Mouse (Mus musculus): ENCODE data around the gene Tyw1. TPM values are rescaled to one million over a fixed set of nuclear protein-coding genes. Genes with fewer than 3 reads are reported as not detected.
"Not testable (repeated sequence)": the region's sequence is repeated elsewhere in the genome, so short reads cannot be mapped to it uniquely, and the experiment has no call there.

The Tyw1 gene
- polyA plus RNA-seq, 1 experiment from 2014 or later, result 35.0 TPM

DNA sequence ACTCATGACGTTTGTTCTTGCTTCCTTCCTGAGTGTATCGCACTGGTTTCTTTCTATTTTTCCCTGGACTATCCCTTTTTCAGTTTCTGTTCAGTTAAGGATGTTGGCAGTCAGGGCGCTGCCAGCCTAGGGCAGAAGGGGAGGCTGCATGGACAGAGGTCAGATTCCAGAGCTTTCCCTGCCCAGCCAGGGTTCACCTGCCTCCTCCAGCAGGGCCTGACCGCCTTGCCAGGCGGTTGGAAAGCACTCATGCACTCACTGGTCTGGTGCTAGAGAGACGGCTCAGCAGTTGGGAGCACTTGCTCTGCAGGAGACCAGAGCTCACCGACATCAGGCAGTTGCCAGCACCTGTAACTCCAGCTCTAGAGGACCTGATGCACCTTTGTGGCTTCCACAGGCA is 16.2 kb upstream of the Tyw1 start:
- Histone ChIP-seq H3K9me3 (replicated peaks) (no peaks in the 10 kb centered on the region), H3K27ac (replicated peaks) (no peak overlapping the region), H3K4me3 (no peak overlapping the region), H3K27me3 (ENCODE audit: low read depth, poor library complexity, severe bottlenecking) (no peaks in the 10 kb centered on the region), H3K36me3 (peaks cover 99% of the 10 kb centered on the region), H3K4me1 (no peaks in the 10 kb centered on the region)
- no peak for DNase-seq (ENCODE audit: low spot score)
- WGBS, result 90% methylated on average over 7 of the region's 7 CpGs

DNA sequence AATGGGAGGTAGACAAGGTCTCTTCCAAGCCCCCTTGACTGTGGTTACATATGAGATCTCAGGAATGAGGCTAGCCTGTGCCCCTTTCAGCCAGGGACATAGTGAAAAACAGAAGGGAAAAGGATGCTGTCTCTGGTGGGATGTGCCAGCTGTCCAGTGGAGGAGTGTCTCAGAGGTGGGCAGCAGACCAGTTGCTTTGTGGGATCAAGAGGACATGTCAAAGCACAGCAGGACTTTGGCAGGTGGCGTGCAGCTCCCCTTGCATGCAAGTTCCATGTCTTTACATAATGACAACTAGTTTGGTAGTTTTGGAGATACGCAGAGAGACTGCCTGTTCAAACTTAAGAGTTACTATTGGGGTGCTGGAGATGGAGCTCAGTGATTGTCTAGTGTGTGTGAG is 15.6 kb upstream of the Tyw1 start:
- no peak for DNase-seq (ENCODE audit: low spot score)
- Histone ChIP-seq H3K36me3 (peaks cover 99% of the 10 kb centered on the region), H3K4me1 (no peaks in the 10 kb centered on the region), H3K9me3 (replicated peaks) (no peaks in the 10 kb centered on the region), H3K4me3 (no peak overlapping the region), H3K27me3 (ENCODE audit: low read depth, poor library complexity, severe bottlenecking) (no peaks in the 10 kb centered on the region), H3K27ac (replicated peaks) (no peak overlapping the region)
- 92% methylated on average over 2 of the region's 2 CpGs for WGBS

DNA sequence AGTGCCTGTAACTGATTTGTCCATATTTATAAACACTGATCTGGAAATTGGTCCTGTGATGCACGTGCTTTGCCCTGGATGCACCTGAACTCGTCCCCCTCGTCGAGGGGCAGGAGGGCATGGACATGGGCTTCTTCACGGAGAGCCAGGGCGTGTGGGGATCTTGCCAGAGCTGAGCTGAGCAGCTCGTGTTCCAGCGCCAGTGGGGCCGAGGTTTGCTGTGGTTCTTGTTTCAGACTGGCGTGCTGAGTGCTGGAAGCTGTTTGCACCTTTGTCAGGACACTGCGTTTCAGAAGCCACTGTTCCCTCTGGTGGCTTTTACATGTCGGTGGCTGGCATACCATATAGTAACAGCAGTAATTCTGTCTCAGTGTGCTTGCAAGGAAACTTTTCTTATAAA is 14.0 kb upstream of the Tyw1 start:
- 92% methylated on average over 12 of the region's 12 CpGs for WGBS
- no peaks in the 10 kb centered on the region for H3K4me1 ChIP-seq
- DNase-seq (ENCODE audit: low spot score), result no peak
- H3K36me3 ChIP-seq, result peaks cover 99% of the 10 kb centered on the region
- H3K4me3 ChIP-seq, result no peak overlapping the region
- no peak overlapping the region for H3K27ac ChIP-seq (replicated peaks)
- H3K27me3 ChIP-seq (ENCODE audit: low read depth, poor library complexity, severe bottlenecking), result no peaks in the 10 kb centered on the region
- H3K9me3 ChIP-seq (replicated peaks), result no peaks in the 10 kb centered on the region

DNA sequence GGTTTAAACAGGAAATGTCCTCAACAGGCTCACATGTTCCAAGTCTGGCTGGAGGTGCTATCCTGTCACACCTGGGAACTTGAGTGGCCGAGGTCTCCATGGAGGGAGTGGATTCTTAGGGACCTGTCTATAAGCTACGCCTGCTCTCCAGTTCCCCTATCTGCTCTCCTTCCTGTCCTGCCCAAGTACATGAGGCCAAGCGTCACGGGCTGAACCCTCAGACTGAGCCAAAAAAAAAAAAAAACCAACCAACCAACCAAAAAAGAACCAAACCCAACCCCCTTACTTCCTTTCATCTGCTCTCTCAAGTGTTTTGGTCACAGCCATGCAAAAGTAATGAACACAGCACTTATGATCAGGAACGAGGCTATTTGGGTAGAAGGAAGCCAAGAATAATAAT is 7.6 kb upstream of the Tyw1 start:
- WGBS, result 84% methylated on average over 5 of the region's 5 CpGs
- Histone ChIP-seq H3K9me3 (replicated peaks) (no peaks in the 10 kb centered on the region), H3K4me1 (no peaks in the 10 kb centered on the region), H3K27ac (replicated peaks) (no peak overlapping the region), H3K36me3 (peaks cover 100% of the 10 kb centered on the region), H3K4me3 (no peak overlapping the region), H3K27me3 (ENCODE audit: low read depth, poor library complexity, severe bottlenecking) (no peaks in the 10 kb centered on the region)
- DNase-seq (ENCODE audit: low spot score), result no peak

DNA sequence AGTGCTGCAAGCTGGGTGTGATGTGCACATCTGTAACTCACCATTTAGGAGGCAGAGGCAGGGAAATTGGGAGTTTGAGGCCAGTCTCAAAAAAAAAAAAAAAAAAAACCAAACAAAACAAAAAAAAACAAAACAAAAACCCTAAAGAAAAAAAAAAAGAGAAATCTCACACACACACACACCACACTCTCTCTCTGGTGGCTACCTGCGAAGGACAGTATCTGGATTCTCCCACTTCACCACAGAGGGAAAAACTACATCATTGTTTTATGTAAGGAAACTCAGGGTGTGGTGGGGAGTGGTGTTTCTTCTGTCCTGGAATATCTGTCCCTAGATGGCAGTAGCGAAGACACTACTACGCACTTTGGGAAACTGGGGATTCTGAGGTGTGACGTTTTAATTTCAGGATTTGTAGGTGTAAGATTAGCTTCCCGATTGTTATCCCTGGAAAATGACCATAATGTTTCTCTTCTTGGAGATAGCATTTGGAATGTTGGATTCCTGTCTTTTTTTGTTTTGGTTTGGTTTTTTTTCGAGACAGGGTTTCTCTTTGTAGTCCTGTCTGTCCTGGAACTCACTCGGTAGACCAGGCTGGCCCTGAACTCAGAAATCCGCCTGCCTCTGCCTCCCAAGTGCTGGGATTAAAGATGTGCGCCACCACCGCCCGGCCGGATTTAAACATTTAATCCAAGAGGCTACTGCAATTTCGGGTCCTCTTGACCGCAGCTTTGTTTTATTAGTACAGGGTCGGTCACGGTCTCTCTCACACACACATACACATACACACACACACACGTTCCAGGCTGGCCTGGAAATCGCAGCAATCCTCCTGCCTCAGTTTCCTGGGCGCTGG is 1.0 kb upstream of the Tyw1 start:
- Histone ChIP-seq H3K9me3 (replicated peaks) (no peaks in the 10 kb centered on the region), H3K27ac (replicated peaks) (peak overlapping the region; percentile 89), H3K36me3 (peaks cover 50% of the 10 kb centered on the region), H3K4me1 (peaks cover 22% of the 10 kb centered on the region), H3K4me3 (peak overlapping the region; percentile 78), H3K27me3 (ENCODE audit: low read depth, poor library complexity, severe bottlenecking) (no peaks in the 10 kb centered on the region)
- 22% methylated on average over 19 of the region's 19 CpGs for WGBS
- DNase-seq (ENCODE audit: low spot score), result no peak

DNA sequence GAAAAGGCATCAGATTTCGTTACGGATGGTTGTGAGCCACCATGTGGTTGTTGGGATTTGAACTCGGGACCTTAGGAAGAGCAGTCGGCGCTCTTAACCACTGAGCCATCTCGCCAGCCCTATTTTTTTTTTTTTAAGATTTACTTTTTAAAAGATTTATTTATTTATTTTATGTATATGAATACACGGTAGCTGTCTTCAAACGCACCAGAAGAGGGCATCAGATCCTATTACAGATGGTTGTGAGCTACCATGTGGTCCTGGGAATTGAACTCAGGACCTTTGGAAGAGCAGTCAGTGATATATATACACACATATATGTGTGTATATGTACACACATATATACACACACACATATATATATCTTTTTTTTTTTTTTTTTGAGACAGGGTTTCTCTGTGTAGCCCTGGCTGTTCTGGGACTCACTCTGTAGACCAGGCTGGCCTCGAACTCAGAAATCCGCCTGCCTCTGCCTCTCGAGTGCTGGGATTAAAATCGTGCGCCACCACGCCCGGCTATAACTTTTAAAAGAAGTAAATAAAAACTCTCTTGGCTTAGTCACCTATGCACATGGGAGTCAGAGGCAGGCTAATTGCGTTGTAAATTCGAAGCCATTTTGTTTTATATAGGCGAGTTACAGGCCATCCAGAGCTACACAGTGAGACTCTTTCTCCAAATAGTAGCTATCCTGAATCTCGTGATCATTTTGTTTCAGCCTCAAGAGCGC is 543 bp downstream of the Tyw1 start:
- Histone ChIP-seq H3K36me3 (peaks cover 42% of the 10 kb centered on the region), H3K27ac (replicated peaks) (peak overlapping the region; percentile 88), H3K4me1 (peaks cover 22% of the 10 kb centered on the region), H3K4me3 (peak overlapping the region; percentile 78)
- H3K27me3 ChIP-seq (ENCODE audit: low read depth, poor library complexity, severe bottlenecking); DNase-seq (ENCODE audit: low spot score); H3K9me3 ChIP-seq (replicated peaks): not testable (repeated sequence)
- WGBS, result 35% methylated on average over 20 of the region's 20 CpGs

DNA sequence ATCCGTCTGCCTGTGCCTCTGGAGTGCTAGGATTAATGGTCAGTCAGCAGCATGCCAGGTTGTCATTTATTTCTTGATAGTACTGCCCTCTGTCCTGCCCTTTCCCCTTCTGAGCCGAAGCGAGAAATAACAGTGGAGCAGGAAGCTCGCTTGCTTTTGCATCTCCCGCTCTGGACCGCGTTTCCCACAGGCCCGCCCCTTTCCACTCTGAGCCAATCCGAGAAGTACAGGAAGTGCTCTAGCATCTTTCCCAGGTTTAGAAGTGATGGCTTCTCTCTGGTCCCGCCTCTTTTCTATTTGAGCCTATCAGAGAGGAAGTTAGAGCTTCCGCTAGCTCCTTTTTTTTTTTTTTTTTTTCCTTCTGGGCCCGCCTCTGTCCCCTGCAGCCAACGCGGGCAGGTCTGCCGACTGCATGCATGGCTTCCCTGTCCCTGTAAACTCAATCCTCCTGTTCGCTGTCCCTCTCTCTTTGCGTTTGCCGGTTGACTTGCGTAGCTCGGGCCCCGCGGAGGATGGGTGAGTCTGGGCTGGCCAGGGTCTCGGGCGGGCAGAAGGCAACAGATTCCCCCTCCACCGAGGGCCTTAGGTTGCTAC is 1.4 kb downstream of the Tyw1 start:
- H3K36me3 ChIP-seq, result peaks cover 39% of the 10 kb centered on the region
- peak; percentile 92 for DNase-seq (ENCODE audit: low spot score)
- peak overlapping the region; percentile 78 for H3K4me3 ChIP-seq
- peak overlapping the region; percentile 88 for H3K27ac ChIP-seq (replicated peaks)
- peaks cover 22% of the 10 kb centered on the region for H3K4me1 ChIP-seq
- no peaks in the 10 kb centered on the region for H3K9me3 ChIP-seq (replicated peaks)
- WGBS, result under 1% methylated on average over 25 of the region's 25 CpGs
- no peaks in the 10 kb centered on the region for H3K27me3 ChIP-seq (ENCODE audit: low read depth, poor library complexity, severe bottlenecking)

DNA sequence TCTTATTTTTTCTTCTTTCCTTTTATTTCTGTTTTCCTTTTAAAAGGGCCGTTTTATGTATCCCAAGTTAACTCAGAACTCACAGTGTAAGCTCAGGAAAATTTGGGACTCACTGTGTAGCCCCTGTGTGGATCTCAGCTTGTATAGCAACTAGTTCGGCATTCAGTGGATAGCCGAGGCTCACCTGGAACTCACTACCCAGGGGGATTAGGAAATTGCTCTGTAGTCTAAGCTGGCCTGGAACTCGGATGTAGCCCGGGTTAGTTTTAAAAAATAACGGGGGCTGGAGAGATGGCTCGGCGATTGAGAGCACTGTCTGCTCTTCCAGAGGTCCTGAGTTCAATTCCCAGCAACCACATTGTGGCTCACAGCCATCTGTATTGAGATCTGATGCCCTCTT is 1.9 kb downstream of the Tyw1 start:
- H3K27me3 ChIP-seq (ENCODE audit: low read depth, poor library complexity, severe bottlenecking), result no peaks in the 10 kb centered on the region
- no peaks in the 10 kb centered on the region for H3K9me3 ChIP-seq (replicated peaks)
- 12% methylated on average over 8 of the region's 8 CpGs for WGBS
- peaks cover 37% of the 10 kb centered on the region for H3K36me3 ChIP-seq
- DNase-seq (ENCODE audit: low spot score), result no peak
- peaks cover 22% of the 10 kb centered on the region for H3K4me1 ChIP-seq
- H3K4me3 ChIP-seq, result peak overlapping the region; percentile 78
- peak overlapping the region; percentile 88 for H3K27ac ChIP-seq (replicated peaks)

DNA sequence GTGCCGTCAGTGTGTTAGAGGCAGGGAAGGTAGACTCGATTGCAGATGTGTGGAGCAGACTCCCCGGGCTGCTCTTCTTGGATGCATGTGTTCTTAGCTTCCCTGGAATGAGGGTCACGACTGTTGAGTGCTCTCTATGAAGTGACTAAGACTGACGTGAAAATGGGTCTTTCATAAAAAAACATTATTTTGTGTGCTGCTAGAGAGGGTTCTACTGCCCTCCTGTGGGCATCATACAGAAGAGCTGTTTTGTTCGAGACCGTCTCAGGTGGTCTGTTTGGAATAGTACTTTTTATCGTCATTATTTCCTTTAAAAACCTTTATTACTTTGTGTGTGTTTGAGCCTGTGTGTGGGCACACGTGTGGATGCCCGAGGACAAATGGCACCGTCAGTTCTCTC is 8.0 kb downstream of the Tyw1 start:
- Histone ChIP-seq H3K27ac (replicated peaks) (no peak overlapping the region), H3K27me3 (ENCODE audit: low read depth, poor library complexity, severe bottlenecking) (no peaks in the 10 kb centered on the region), H3K9me3 (replicated peaks) (no peaks in the 10 kb centered on the region), H3K36me3 (peaks cover 77% of the 10 kb centered on the region), H3K4me3 (no peak overlapping the region), H3K4me1 (no peaks in the 10 kb centered on the region)
- WGBS, result 85% methylated on average over 11 of the region's 11 CpGs
- DNase-seq (ENCODE audit: low spot score), result no peak

DNA sequence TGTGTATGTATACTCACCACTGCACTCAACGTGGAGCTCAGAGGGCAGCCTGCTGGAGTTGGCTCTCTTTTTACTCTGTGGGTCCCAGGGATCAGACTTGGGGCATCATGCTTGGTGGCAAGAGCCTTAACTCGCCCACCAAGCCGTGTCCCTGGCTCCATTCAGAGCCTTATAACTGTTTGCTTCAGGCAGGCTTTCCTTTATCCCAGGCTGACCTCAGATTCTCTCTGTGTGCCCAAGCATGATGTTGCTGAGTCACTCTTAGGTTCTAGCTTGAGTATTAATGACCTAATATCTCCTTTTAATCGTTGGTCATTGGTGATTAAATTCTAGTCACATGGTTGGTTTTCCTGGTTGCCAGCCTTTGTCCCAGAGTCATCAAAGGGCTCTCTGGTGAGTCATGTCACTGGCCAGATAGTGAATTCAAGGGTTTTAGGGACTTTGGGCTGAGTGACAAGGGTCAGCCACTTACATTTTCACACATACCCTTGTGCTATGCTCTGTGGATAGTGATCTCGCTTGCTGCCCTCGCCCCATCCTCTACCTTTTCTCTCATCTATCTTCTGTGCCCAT is 9.1 kb downstream of the Tyw1 start:
- DNase-seq (ENCODE audit: low spot score), result no peak
- WGBS, result 91% methylated on average over 6 of the region's 6 CpGs

DNA sequence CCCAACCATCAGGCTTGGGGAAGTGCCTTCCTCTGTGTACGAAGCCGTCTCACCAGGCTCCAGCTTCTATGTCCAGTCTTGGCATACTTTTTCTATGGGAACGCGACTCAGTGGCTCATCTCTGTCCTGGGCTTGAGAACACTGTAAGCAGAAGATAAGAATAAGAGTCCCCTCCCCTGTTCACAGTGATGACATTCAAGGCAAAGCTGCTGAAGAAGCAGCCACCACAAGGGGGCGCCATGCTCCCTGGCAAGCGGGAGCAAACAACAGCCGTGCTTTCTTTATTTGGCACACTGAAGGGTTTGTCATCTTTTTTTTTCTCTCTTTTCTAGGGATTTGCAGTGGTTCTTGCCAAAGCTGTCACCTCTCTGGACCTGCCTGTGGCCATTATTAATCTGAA is 11.2 kb downstream of the Tyw1 start:
- 86% methylated on average over 7 of the region's 7 CpGs for WGBS
- Histone ChIP-seq H3K36me3 (peaks cover 91% of the 10 kb centered on the region), H3K4me1 (no peaks in the 10 kb centered on the region), H3K9me3 (replicated peaks) (no peaks in the 10 kb centered on the region), H3K27ac (replicated peaks) (no peak overlapping the region), H3K27me3 (ENCODE audit: low read depth, poor library complexity, severe bottlenecking) (no peaks in the 10 kb centered on the region), H3K4me3 (no peak overlapping the region)
- DNase-seq (ENCODE audit: low spot score), result peak; percentile 34

More for the DNA sequence above, 9.1 kb downstream of the Tyw1 start:
- no peaks in the 10 kb centered on the region for H3K9me3 ChIP-seq (replicated peaks)
- no peak overlapping the region for H3K27ac ChIP-seq (replicated peaks)
- H3K27me3 ChIP-seq (ENCODE audit: low read depth, poor library complexity, severe bottlenecking), result no peaks in the 10 kb centered on the region
- H3K4me1 ChIP-seq, result no peaks in the 10 kb centered on the region
- no peak overlapping the region for H3K4me3 ChIP-seq
- H3K36me3 ChIP-seq, result peaks cover 82% of the 10 kb centered on the region

DNA sequence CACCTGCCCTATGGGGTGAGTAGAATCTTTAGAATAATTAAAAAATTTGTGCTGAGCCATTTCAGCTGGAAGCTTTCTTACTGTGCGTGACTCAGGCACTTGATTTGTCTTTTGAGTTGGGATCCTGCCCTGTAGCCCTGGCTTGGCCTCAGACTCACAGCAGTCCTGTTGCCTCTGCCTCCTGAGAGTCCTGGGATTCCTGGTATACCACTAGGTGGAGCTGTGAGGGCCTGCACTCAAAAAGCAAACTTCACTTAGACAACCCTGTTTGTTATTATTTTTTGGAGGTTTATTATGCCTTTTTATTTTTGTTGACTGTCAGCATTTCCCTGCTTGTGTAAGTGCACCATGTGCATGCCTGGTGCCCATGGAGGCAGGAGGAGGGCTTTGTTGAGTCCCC is 11.9 kb downstream of the Tyw1 start:
- WGBS, result 91% methylated on average over 1 of the region's 1 CpGs
- H3K27ac ChIP-seq (replicated peaks), result no peak overlapping the region
- H3K9me3 ChIP-seq (replicated peaks), result no peaks in the 10 kb centered on the region
- no peak overlapping the region for H3K4me3 ChIP-seq
- no peaks in the 10 kb centered on the region for H3K4me1 ChIP-seq
- H3K36me3 ChIP-seq, result peaks cover 95% of the 10 kb centered on the region
- no peaks in the 10 kb centered on the region for H3K27me3 ChIP-seq (ENCODE audit: low read depth, poor library complexity, severe bottlenecking)
- no peak for DNase-seq (ENCODE audit: low spot score)

Data from midbrain, embryonic 10.5 days (tissue).